Mouse (Mus musculus) embryonic fibroblast, embryonic 13.5 days (primary cell): ENCODE measurements at regions not wholly inside any gene's neighbourhood (a gene's known extent, or its start where the extent isn't known, plus 50 kb on each side); places are given as distances from the start of the nearest gene placed in this dataset.
"Not testable (repeated sequence)": the region's sequence is repeated elsewhere in the genome, so short reads cannot be mapped to it uniquely, and the experiment has no call there.

Experiments
- H3K27ac ChIP-seq: 2 replicates; pipeline ENCODE4 v1.5.1; 2012; ENCODE audit warnings: low read length, control low read depth, inconsistent platforms; ENCODE audit not compliant: insufficient read depth
- H3K4me1 ChIP-seq: 2 replicates; pipeline ENCODE4 v1.6.1; 2011; ENCODE audit warnings: low read length; ENCODE audit not compliant: control insufficient read depth, insufficient read depth
- H3K4me3 ChIP-seq: 2 replicates; pipeline ENCODE4 v1.5.1; 2011; ENCODE audit warnings: mild to moderate bottlenecking, control low read depth, low read length; ENCODE audit not compliant: insufficient read depth
- CTCF ChIP-seq: IDR thresholded peaks from 2 replicates; pipeline ENCODE4 v1.5.1; 2011; ENCODE audit warnings: mild to moderate bottlenecking, control low read depth, low read length, moderate library complexity, borderline replicate concordance; ENCODE audit not compliant: insufficient read depth
- POLR2A ChIP-seq: IDR thresholded peaks from 2 replicates; pipeline ENCODE4 v1.6.1; 2011; ENCODE audit warnings: low read depth, mild to moderate bottlenecking, control low read depth, low read length, moderate library complexity

- H3K27ac ChIP-seq, H3K4me1 ChIP-seq, H3K4me3 ChIP-seq: not testable (repeated sequence)
These were observed 73.9 kb upstream of the Gm15319 start for GRCm38 (mm10) chr8:20436956-20437355.

DNA sequence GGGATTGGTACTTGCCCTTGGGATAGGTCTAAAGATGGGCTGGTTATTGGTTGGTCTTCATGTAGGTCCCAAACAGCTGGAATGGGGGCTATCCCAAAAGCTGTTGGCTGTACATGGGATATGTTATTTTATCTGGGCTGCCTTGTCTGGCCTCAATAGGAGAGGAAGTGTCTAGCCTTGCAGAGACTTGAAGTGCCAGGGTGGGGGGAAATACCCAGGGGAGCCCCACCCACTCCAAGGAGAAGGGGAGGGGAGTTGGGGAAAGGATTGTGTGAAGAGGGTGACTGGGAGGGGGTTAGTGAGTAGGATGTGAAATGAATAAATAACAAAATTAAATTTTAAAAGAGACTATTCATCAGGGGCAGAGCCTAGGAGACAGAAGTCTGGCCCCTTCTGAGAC is 70.2 kb upstream of the Gm15319 start:
- H3K4me3 ChIP-seq, H3K27ac ChIP-seq, H3K4me1 ChIP-seq: not testable (repeated sequence)

- H3K27ac ChIP-seq, H3K4me1 ChIP-seq, H3K4me3 ChIP-seq: not testable (repeated sequence)
These were observed 66.5 kb upstream of the Gm15319 start for GRCm38 (mm10) chr8:20429469-20429868.

DNA sequence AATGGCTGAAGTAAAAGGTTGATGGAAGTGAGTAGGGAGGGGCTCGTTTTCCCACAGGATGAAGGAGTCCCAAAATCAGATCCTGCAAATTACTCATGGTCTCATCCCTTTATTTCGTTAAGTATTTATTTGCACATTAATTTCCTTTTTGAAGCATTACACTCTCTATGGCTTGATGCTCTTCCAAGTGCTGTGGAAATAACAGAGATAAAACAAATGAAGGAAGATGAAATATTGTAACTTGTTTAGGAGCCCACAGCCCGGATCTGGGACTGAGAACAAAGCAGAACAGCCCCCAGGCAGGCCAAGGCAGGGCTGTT is 61.9 kb upstream of the Gm15319 start:
- H3K27ac ChIP-seq, H3K4me1 ChIP-seq, H3K4me3 ChIP-seq: not testable (repeated sequence)

GRCm38 (mm10) chr8:20424104-20424902 is 61.3 kb upstream of the Gm15319 start:
- H3K27ac ChIP-seq, H3K4me1 ChIP-seq: not testable (repeated sequence)
- TF ChIP-seq POLR2A (peak; percentile 58), CTCF (0 out of 2 replicates have a peak, but pooled peaks have one; percentile 31)
- peak overlapping the region; percentile 45 for H3K4me3 ChIP-seq

DNA sequence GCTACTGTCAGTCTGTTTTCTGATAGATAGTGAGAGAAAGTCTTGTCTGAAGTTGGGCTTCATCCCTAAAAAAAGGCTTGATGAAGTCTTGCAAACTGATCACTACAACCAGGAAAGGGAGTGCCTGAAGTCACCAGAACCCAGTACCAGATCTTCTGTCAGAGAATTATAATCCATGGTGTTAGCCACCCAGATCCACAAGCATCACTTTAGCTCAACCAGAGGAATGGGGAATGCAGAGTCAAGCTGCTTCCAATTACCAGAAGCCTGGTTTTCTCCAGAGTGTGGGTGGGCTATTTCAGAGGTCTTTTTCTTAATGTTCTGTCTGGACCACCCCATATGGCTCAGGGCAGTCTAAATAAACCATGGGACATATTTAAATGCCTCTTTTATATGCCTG is 57.8 kb upstream of the Gm15319 start:
- H3K4me1 ChIP-seq, H3K4me3 ChIP-seq, H3K27ac ChIP-seq: not testable (repeated sequence)
